8 mouse cellular contexts compared by ENCODE assay signal in the genomic region with DNA sequence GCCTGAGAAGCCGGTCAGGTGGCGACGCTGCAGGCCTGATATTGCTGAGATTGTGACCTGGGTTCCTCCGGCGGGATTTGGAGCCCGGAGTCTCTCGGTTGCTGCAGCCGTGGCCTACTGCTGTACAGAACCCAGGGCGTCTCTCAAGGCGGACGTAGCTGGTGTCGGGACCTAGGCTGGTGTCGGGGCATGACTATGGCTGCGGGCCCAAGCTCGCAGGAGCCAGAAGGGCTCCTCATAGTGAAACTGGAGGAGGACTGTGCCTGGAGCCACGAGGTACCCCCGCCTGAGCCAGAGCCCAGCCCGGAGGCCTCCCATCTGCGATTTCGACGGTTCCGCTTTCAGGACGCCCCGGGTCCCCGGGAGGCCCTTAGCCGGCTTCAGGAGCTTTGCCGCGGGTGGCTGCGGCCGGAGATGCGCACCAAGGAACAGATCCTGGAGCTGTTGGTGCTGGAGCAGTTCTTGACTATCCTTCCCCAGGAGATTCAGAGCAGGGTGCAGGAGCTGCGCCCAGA. TPM values are rescaled to one million over a fixed set of nuclear protein-coding genes. Genes with fewer than 3 reads are reported as not detected.
DNase-seq lines count a peak whose midpoint lies in the region; ATAC-seq and TF ChIP-seq lines count a peak whose summit lies in the region.

No protein-coding gene starts in this region.

- H3K79me2 ChIP-seq in macrophage (ENCODE audit: inconsistent target): peaks cover 53% of the 10 kb centered on the region

- H3K4me2 ChIP-seq in hindbrain, embryonic 12.5 days (replicated peaks): peak overlapping the region; percentile 79

- peak; percentile 55 for DNase-seq in adrenal gland, postnatal 10 days
- DNase-seq in adrenal gland, postnatal 4 days (ENCODE audit: low spot score in 2 of 2): no peak
- no peak for DNase-seq in testis, postnatal 14 days (ENCODE audit: low spot score)
- DNase-seq in testis, postnatal 10 days (ENCODE audit: low spot score): peak; percentile 64
- DNase-seq in ovary, postnatal 36 days (ENCODE audit: low spot score): no peak

- peaks cover 14% of the 10 kb centered on the region for H3K9me3 ChIP-seq in hindbrain, embryonic 12.5 days (replicated peaks)

- H3K36me3 ChIP-seq in testis, adult 2 months (ENCODE audit: control insufficient read depth, insufficient read depth, low read length): peaks cover 7% of the 10 kb centered on the region
- peaks cover 33% of the 10 kb centered on the region for H3K36me3 ChIP-seq in hindbrain, embryonic 12.5 days
- H3K36me3 ChIP-seq in macrophage (ENCODE audit: inconsistent target): peaks cover 33% of the 10 kb centered on the region

- peak overlapping the region; percentile 93 for H3K4me3 ChIP-seq in testis, adult 2 months (ENCODE audit: control insufficient read depth, low read depth, low read length)
- H3K4me3 ChIP-seq in hindbrain, embryonic 12.5 days: peak overlapping the region; percentile 85
- H3K4me3 ChIP-seq in macrophage (ENCODE audit: inconsistent target): peak overlapping the region; percentile 90

- under 1% methylated on average over 32 of the region's 32 CpGs for whole genome bisulfite sequencing in hindbrain, embryonic 12.5 days
- 0% methylated on average over 32 of the region's 32 CpGs for WGBS in macrophage (ENCODE audit: missing documents)

- peak; percentile 69 for ATAC-seq in hindbrain, embryonic 12.5 days (ENCODE audit: low FRiP score)

- TF ChIP-seq POLR2A in testis, adult 2 months (IDR thresholded peaks at IDR 0.05; ENCODE audit: control insufficient read depth, low read depth, low read length): no peak

- TF ChIP-seq CTCF in testis, adult 2 months (IDR thresholded peaks at IDR 0.05; ENCODE audit: control insufficient read depth, insufficient read depth, insufficient replicate concordance, low read depth, low read length): no peak

- H3K27ac ChIP-seq in testis, adult 2 months (ENCODE audit: control insufficient read depth, insufficient read depth, low read depth, low read length): peak overlapping the region; percentile 98
- peak overlapping the region; percentile 82 for H3K27ac ChIP-seq in hindbrain, embryonic 12.5 days
- H3K27ac ChIP-seq in macrophage: peak overlapping the region; percentile 88

- no peaks in the 10 kb centered on the region for H3K27me3 ChIP-seq in testis, adult 2 months (ENCODE audit: control insufficient read depth, insufficient read depth, low read length)
- H3K27me3 ChIP-seq in hindbrain, embryonic 12.5 days: no peaks in the 10 kb centered on the region

- H3K9ac ChIP-seq in hindbrain, embryonic 12.5 days: peak overlapping the region; percentile 87

- H3K4me1 ChIP-seq in testis, adult 2 months (ENCODE audit: control insufficient read depth, insufficient read depth, low read length): peaks cover 6% of the 10 kb centered on the region
- peaks cover 16% of the 10 kb centered on the region for H3K4me1 ChIP-seq in hindbrain, embryonic 12.5 days

RNA-seq across cellular contexts. Expression of gene Zfp263, which starts 0.3 kb away (rescaled TPM):
- total RNA-seq in adrenal gland, postnatal 10 days (2021): 10 to 100 TPM; 16.1 to 21.1 TPM
- 10 to 100 TPM; 33.0 to 33.8 TPM for total RNA-seq in adrenal gland, postnatal 4 days (2021)
- polyA plus RNA-seq in testis, adult 2 months (2012; rRNA removed): 11.1 and 11.7 TPM in 2 replicates
- 54.4 and 56.7 TPM in 2 replicates for polyA plus RNA-seq in hindbrain, embryonic 12.5 days (2016; fragmentation: Nextera tagmentation; extraction: Ambion mirVana)
- 1,000 to 10,000 TPM in 10 of 26 experiments, 100 to 1,000 TPM in 16; 250 to 1,889 (median 705) TPM for total RNA-seq in macrophage (2018; cell fraction: chromatin; rRNA removed)
- 100 to 1,000 TPM in 7 of 26 experiments, 10 to 100 TPM in 19; 32.9 to 187 (median 57.1) TPM for total RNA-seq in macrophage (2018; cell fraction: cytosol; rRNA removed)
- total RNA-seq in macrophage (2018; cell fraction: nucleus; rRNA removed): 1,000 to 10,000 TPM in 3 of 26 experiments, 100 to 1,000 TPM in 23; 138 to 1,215 (median 590) TPM
- polyA plus RNA-seq in macrophage (2018): 33.4 to 51.2 TPM (median 45.8 TPM) in 3 replicates

RNA-seq across cellular contexts. Expression of gene Mefv, which starts 26.3 kb away (rescaled TPM):
- total RNA-seq in adrenal gland, postnatal 10 days (2021): under 1 TPM; 0.15 TPM
- total RNA-seq in adrenal gland, postnatal 4 days (2021): under 1 TPM in 1 of 2 experiments, not detected in 1; 0.08 TPM
- 0.04 TPM in 1 of 2 replicates, not detected in the other for polyA plus RNA-seq in testis, adult 2 months (2012; rRNA removed)
- not detected in 2 replicates for polyA plus RNA-seq in hindbrain, embryonic 12.5 days (2016; fragmentation: Nextera tagmentation; extraction: Ambion mirVana)
- 100 to 1,000 TPM in 6 of 26 experiments, 10 to 100 TPM in 17, 1 to 10 TPM in 3; 2.9 to 231 (median 39.7) TPM for total RNA-seq in macrophage (2018; cell fraction: chromatin; rRNA removed)
- 10 to 100 TPM in 13 of 26 experiments, 1 to 10 TPM in 13; 1.5 to 51.7 (median 10.1) TPM for total RNA-seq in macrophage (2018; cell fraction: cytosol; rRNA removed)
- total RNA-seq in macrophage (2018; cell fraction: nucleus; rRNA removed): 100 to 1,000 TPM in 9 of 26 experiments, 10 to 100 TPM in 14, 1 to 10 TPM in 3; 6.1 to 325 (median 76.0) TPM
- 2.8 to 7.3 TPM (median 3.5 TPM) in 3 replicates for polyA plus RNA-seq in macrophage (2018)

Comparison
In these comparisons a context has a peak if more than half of its experiments do, and no peak if none do; other contexts are left out.
1. DNase-seq: peak in adrenal gland, postnatal 10 days (single experiment) and testis, postnatal 10 days (single experiment); none in adrenal gland, postnatal 4 days (0 of 2), testis, postnatal 14 days (single experiment) and ovary, postnatal 36 days (single experiment).
2. Peak in every context shown above with its lines, with median percentiles within 50 percentile points of each other: H3K27ac ChIP-seq and H3K4me3 ChIP-seq.